ENCODE assay signal across 11 mouse cellular contexts in the genomic region with DNA sequence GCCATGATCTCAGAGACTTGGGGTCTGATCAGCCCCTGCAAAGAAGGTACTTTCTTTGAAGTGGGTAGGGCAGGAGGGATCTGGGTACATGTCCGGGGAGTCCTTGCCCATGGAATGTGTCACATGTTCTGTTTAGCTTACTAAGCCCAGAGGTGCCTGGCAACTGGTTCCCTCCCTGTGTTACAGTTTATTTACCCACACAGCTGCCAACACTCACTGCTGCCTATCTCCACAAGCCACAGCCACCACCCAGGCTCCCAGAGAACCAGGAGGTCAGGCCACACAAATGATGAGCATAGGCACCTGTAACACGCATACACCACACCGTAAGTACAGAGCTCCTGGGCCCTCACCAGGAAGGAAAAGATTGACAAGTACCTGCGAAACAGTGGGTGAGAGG. TPM values are rescaled to one million over a fixed set of nuclear protein-coding genes. Genes with fewer than 3 reads are reported as not detected.
DNase-seq lines count a peak whose midpoint lies in the region; ATAC-seq and TF ChIP-seq lines count a peak whose summit lies in the region.
"Had no signal": no experiment of that assay in that cellular context is flagged by ENCODE, and none has a peak within 500 bp of the region (broad histone marks: within the 10 kb centered on the region; RNA-seq: fewer than 3 reads in every experiment).

No protein-coding gene starts in this region.

- no peak overlapping the region for H3K4me2 ChIP-seq in liver, postnatal 0 days (ENCODE audit: low read depth, low read length)
- no peak overlapping the region for H3K4me2 ChIP-seq in stomach, postnatal 0 days (replicated peaks; ENCODE audit: low read depth)
- H3K4me2 ChIP-seq: forebrain, embryonic 15.5 days; lung, embryonic 15.5 days had no signal

- no peaks in the 10 kb centered on the region for H3K36me3 ChIP-seq in liver, postnatal 0 days (replicated peaks; ENCODE audit: insufficient read depth, low read length)
- H3K36me3 ChIP-seq in stomach, postnatal 0 days (ENCODE audit: control insufficient read depth, insufficient read depth, low read length), result no peaks in the 10 kb centered on the region
- H3K36me3 ChIP-seq: forebrain, embryonic 15.5 days; lung, embryonic 15.5 days had no signal

- H3K4me1 ChIP-seq in lung, adult 2 months (ENCODE audit: control insufficient read depth, insufficient read depth, low read length), result peaks cover 8% of the 10 kb centered on the region; the same call in 1 of the 2 replicates
- H3K4me1 ChIP-seq in liver, postnatal 0 days (ENCODE audit: insufficient read depth), result peaks cover 67% of the 10 kb centered on the region
- H3K4me1 ChIP-seq in stomach, postnatal 0 days (replicated peaks; ENCODE audit: control insufficient read depth, insufficient read depth), result 0 out of 2 replicates have a peak, but pooled peaks cover 2% of the 10 kb centered on the region

- no peaks in the 10 kb centered on the region for H3K27me3 ChIP-seq in liver, postnatal 0 days (ENCODE audit: insufficient read depth, low read length)
- no peaks in the 10 kb centered on the region for H3K27me3 ChIP-seq in stomach, postnatal 0 days (ENCODE audit: control insufficient read depth, insufficient read depth, low read length)
- H3K27me3 ChIP-seq: forebrain, embryonic 15.5 days; lung, embryonic 15.5 days had no signal

- 0 out of 2 replicates have a peak overlapping the region, but pooled peaks have one; percentile 5 for H3K9ac ChIP-seq in liver, postnatal 0 days (replicated peaks)
- no peak overlapping the region for H3K9ac ChIP-seq in stomach, postnatal 0 days (ENCODE audit: low read length)
- H3K9ac ChIP-seq: forebrain, embryonic 15.5 days; lung, embryonic 15.5 days had no signal

- 56% methylated on average over 4 of the region's 4 CpGs for WGBS in lung, adult 2 months
- WGBS in liver, postnatal 0 days (ENCODE audit: insufficient replicate concordance), result 63% methylated on average over 4 of the region's 4 CpGs
- WGBS in stomach, postnatal 0 days, result 63% methylated on average over 4 of the region's 4 CpGs

- TF ChIP-seq POLR2A in lung, adult 2 months (IDR thresholded peaks at IDR 0.05; ENCODE audit: borderline replicate concordance, extremely low read depth, low read depth, low read length), result no peak

- no peak for TF ChIP-seq CTCF in lung, adult 2 months (IDR thresholded peaks at IDR 0.05; ENCODE audit: insufficient read depth, low read length)
- TF ChIP-seq CTCF in liver, postnatal 0 days (IDR thresholded peaks at IDR 0.05; ENCODE audit: low read depth), result no peak
- no peak for TF ChIP-seq CTCF in stomach, postnatal 0 days (IDR thresholded peaks at IDR 0.05; ENCODE audit: low read depth)
- no peak for TF ChIP-seq CTCF in layer of hippocampus, adult 2 months (conservative IDR thresholded peaks at IDR 0.05)

- peak; percentile 93 for ATAC-seq in liver, postnatal 0 days
- ATAC-seq in stomach, postnatal 0 days (ENCODE audit: low FRiP score, low TSS enrichment), result peak; percentile 96
- ATAC-seq: forebrain, embryonic 15.5 days had no signal

- DNase-seq in lung, adult 2 months, result peak; percentile 39
- DNase-seq in lung, postnatal 10 days, result no peak
- DNase-seq in kidney, adult 9 months, result peak; percentile 61
- peak; percentile 58 for DNase-seq in liver, postnatal 0 days
- peak; percentile 80 for DNase-seq in stomach, postnatal 0 days (ENCODE audit: low spot score)
- DNase-seq in ovary, postnatal 14 days (ENCODE audit: low spot score), result no peak
- no peak for DNase-seq in adrenal gland, postnatal 10 days
- DNase-seq in layer of hippocampus, adult 2 months (ENCODE audit: low spot score in 2 of 2), result no peak
- DNase-seq: right cerebral cortex, adult 18-20 months had no signal

- peak; percentile 62; the same call in 1 of the 2 replicates for TF ChIP-seq EP300 in liver, postnatal 0 days (IDR thresholded peaks at IDR 0.05; ENCODE audit: low read depth)
- no peak for TF ChIP-seq EP300 in stomach, postnatal 0 days (optimal IDR thresholded peaks at IDR 0.05)

- no peaks in the 10 kb centered on the region for H3K9me3 ChIP-seq in liver, postnatal 0 days (ENCODE audit: low read length)
- H3K9me3 ChIP-seq in stomach, postnatal 0 days (ENCODE audit: control insufficient read depth, low read length), result no peaks in the 10 kb centered on the region
- H3K9me3 ChIP-seq: forebrain, embryonic 15.5 days; lung, embryonic 15.5 days had no signal

- no peak overlapping the region for H3K4me3 ChIP-seq in lung, adult 2 months (replicated peaks; ENCODE audit: extremely low read depth, low read depth, low read length)
- H3K4me3 ChIP-seq in liver, postnatal 0 days (ENCODE audit: low read depth, low read length), result no peak overlapping the region
- no peak overlapping the region for H3K4me3 ChIP-seq in stomach, postnatal 0 days (ENCODE audit: low read depth, low read length)
- no peak overlapping the region for H3K4me3 ChIP-seq in layer of hippocampus, adult 2 months
- H3K4me3 ChIP-seq: forebrain, embryonic 15.5 days; lung, embryonic 15.5 days had no signal

- peak overlapping the region; percentile 56 for H3K27ac ChIP-seq in liver, postnatal 0 days (ENCODE audit: low read depth)
- H3K27ac ChIP-seq in stomach, postnatal 0 days (replicated peaks), result peak overlapping the region; percentile 56
- H3K27ac ChIP-seq in layer of hippocampus, adult 2 months, result no peak overlapping the region
- H3K27ac ChIP-seq: forebrain, embryonic 15.5 days; lung, embryonic 15.5 days had no signal

RNA-seq across cellular contexts. Expression of gene Ptprj, which starts 26.6 kb away (rescaled TPM):
- 10.1 and 16.0 TPM in 2 replicates for polyA plus RNA-seq in lung, adult 2 months (2012; rRNA removed)
- polyA plus RNA-seq in liver, postnatal 0 days (2015; fragmentation: Nextera tagmentation; extraction: Ambion mirVana), result 2.7 and 2.8 TPM in 2 replicates
- polyA plus RNA-seq in stomach, postnatal 0 days (2015; fragmentation: Nextera tagmentation; extraction: Ambion mirVana), result 2.1 and 2.2 TPM in 2 replicates
- total RNA-seq in adrenal gland, postnatal 10 days (2021), result 10 to 100 TPM; 20.9 to 23.2 TPM
- 100 to 1,000 TPM; 128 to 130 TPM for total RNA-seq in layer of hippocampus, adult 2 months (2021)

Comparison
In these comparisons a context has a peak if more than half of its experiments do, and no peak if none do; other contexts are left out.
1. DNase-seq: peak in lung, adult 2 months (single experiment), kidney, adult 9 months (single experiment), liver, postnatal 0 days (single experiment) and stomach, postnatal 0 days (single experiment); none in lung, postnatal 10 days (single experiment), ovary, postnatal 14 days (single experiment), adrenal gland, postnatal 10 days (single experiment) and layer of hippocampus, adult 2 months (0 of 2).